Mouse (Mus musculus): ENCODE data around the gene Kcnip4. TPM values are rescaled to one million over a fixed set of nuclear protein-coding genes. Genes with fewer than 3 reads are reported as not detected.

The Kcnip4 gene
- polyA plus RNA-seq, 1 experiment: 0.08 TPM

DNA sequence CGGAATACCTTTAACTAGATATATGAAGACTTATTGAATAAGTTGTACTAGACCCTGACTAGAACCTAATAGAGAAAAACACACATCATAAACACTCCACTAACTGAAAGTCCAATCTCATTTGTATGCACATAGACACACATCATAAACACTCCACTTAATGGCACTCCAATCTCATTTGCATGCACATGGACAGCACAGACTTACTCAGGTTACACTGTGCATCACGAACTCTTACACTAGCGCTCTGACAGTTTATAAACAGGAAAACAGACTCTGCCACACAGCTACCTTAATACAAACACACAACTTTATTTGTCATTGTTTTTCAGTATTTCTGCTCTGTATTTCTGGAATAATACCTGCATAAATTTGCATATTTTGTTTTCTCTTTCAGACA, 168.3 kb downstream of the Kcnip4 start:
- DNase-seq (ENCODE audit: low spot score): no peak

DNA sequence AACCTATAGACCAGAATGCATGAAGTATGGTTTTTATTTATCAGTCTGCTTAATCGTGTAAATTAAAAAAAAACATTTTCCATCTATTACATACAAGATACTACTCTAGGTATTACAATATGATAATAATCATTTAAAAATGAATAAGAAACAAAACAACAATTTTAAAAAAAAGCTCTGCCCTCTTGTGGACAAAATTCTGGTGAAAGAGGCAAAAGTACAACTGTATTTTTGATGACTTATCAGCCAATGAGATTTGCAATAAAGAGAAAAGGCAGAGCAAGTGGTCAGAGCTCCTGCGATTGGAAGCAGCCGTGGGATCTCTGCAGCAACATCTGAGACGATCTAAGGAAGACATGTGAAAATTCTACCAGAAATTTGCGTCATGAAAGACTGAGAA, 172.6 kb downstream of the Kcnip4 start:
- DNase-seq (ENCODE audit: low spot score): no peak

DNA sequence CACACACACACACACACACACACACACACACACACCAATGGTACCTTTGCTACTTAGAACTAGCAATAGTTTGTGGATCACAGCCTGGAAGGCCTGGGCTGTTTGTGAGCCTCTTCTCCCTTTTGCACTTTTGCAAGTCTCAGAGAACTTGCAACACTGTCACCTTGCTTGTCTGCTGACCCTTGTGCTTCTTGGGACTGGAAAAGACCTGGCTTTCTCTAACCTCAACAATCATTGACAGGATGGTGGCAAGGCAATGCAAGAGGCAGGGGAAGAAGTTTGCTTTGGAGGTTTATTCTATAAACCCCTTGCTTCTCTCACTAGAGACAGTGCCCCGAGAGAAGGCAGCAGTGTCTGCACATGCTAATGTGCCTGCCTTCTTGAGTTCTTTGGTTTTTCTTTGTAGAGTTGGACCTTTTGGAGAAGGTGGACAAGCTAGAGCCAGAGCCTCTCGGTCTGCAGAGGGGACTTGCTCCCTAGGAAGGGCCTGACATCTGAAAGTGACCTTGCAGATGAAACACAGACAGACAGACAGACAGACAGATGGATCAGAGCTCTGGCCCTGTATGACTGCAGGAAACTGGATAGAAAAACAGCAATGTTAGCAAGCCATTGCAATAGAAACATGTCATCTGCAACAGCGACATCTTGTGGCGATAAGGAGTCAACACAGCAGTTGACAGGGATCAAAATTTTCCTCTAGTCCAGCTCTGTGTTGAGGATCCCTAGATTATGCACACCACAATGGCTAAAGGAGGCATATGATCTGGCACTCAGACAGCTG, 174.4 kb downstream of the Kcnip4 start:
- no peak for DNase-seq (ENCODE audit: low spot score)

DNA sequence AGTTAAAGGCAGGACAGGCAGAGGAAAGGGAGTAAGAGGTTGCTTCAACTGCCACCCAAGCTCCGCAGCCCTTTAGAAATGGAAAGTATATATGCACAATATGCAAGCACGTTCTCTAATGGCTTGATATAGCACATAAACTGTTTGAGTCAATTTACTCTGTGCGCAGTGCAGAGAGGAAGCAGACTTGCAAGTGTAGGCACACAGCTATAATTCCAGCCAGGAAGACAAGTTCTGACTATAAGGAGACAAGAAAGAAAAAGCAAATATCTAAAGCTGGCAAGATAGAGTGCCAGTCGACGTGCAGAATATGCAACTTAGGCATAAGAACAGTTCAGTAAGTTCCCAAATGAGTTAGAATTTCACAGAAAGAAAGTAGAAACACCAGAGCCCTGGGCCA, 175.2 kb downstream of the Kcnip4 start:
- no peak for DNase-seq (ENCODE audit: low spot score)

DNA sequence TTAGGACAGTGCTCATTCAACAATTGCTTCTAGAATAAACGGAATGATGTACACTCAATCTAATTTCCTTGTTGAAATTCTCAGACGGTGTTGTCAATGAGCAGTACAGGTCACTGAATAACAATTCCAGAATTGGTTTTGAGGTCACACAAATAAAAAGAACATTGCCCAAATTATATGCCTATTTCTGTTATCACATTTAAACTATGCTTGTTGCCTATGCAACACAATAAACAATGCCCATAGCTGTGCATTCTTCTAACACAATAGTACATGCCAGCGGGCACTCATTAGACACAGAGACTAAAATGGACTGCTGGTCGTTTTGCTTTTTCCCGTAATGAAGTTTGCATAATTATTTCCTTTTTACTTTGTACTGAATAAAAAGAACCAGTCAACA, 176.2 kb downstream of the Kcnip4 start:
- no peak for DNase-seq (ENCODE audit: low spot score)

DNA sequence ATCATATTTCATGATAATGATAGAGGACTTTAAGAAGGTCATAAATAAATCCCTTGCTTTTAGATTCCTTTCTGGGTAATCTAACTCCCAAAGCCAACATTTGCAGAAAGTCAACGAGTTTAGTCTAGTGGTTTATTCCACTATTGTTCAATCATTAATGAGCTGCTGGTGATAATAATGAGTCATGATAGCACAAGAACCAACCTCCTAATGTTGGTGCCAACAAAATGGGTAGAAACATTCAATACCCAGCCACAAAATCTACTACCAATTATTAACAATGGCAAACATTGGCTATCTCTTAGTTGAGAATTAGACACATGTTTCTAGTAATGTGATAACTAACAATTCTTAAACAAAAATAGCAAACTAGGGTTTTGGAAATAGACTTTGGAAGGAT, 180.1 kb downstream of the Kcnip4 start:
- DNase-seq (ENCODE audit: low spot score): no peak

DNA sequence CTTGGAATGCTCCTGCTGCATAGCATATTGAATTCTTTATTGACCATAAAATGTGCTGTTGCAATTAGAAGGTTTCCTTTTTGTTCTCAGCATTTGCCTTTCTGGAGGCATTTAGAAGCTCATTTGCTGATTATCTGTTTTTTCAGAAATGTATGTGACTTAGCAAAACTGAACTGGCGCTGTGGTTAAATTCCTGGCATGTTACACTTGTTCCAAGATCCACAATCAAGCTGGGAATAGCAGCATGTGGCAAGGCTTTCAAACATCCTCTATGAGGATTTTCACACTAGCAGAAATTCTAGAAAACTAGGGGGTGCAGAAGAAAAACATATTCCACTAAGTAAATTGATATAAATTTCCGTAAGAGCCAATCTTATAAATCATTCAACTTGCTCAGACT, 187.5 kb downstream of the Kcnip4 start:
- no peak for DNase-seq (ENCODE audit: low spot score)

DNA sequence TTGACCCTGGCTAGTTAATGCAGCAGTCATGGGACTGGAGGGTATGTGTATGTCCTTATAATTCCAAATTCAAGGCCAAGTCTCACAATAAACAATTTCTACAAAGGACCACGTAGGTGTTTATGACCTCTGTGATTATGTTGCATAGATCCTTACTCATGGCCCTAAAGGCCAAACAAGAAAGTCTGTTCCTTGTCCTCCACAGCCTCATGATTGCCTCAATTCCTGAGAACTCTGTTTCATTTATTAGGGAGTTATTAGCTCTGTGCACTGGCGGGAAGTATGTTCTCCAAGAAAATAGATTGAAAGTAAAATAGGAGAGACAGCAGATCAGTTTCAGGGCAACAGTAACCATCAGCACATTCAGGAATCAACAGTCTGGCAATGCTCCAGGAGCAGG, 191.6 kb downstream of the Kcnip4 start:
- DNase-seq (ENCODE audit: low spot score): no peak

DNA sequence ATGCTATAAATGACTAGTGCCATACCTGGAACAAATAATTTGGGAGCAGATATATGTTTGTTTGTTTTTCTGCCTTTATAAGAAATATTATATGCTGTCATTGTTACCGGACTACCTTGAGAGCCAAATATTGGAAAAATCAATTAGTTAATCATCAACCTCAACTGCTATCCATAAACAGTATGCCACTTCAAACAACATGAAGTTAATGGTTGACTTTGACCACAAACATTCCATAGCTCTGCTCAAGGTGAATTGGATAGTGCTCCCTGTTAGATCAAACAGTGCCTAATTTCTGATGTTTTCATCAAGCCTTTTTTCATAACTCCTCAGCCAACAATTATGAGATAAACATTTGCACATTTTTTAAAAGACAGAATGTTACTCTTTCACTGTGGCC, 195.7 kb downstream of the Kcnip4 start:
- no peak for DNase-seq (ENCODE audit: low spot score)

DNA sequence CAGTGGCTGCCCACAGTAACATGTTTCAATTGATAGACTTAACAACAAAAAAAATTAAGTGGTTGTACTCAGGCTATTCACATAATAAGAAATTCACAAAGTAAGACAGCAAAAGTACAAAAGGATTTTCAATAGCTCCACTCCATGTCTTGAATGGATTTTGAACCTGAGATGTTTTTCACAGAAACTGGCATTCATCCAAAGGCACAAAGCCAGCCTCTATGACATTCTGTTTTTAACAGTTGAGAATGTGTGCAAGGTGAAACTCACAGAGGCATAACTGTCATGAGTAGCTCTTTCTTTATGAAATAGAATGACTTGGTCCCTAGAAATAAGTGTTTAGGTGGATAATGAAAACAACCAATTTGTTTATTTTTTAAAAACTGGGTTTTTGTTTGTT, 206.0 kb downstream of the Kcnip4 start:
- DNase-seq (ENCODE audit: low spot score): no peak

DNA sequence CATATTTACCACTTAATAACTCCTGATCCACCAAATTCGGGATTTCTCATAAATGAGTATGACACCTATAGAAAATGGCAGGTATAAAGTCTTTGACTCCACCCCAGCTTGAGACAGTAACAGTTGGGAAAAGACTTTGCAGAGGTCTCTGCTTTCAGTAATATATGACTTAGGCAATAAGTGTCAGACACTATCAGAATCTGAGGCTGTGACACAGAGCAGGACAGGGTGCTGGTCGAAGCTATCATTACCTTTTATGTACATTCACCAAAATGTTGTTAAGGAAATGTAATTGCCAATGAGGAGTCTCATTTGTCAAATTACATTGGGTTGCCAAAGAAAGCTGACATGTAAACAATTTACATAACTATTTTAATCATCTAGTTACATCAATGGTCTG, 206.8 kb downstream of the Kcnip4 start:
- DNase-seq (ENCODE audit: low spot score): no peak

DNA sequence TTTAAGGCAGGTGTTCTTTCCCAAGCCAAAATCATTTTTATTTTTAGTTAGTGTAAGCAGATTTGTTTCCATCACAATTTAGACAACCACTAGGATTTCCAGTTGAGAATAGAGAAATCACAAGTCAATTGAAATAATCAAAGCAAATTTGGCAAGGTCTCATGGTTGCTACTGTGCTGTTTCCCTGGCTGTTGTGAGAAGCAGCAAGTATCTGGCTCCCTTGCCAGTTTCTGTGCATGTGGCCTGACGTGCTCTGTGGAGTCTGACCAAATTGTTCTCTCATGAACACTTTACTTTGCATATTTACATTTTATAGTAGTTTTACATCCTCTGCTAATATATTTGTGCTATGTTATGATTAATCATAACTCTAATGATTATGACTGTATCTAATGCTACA, 217.9 kb downstream of the Kcnip4 start:
- no peak for DNase-seq (ENCODE audit: low spot score)

DNA sequence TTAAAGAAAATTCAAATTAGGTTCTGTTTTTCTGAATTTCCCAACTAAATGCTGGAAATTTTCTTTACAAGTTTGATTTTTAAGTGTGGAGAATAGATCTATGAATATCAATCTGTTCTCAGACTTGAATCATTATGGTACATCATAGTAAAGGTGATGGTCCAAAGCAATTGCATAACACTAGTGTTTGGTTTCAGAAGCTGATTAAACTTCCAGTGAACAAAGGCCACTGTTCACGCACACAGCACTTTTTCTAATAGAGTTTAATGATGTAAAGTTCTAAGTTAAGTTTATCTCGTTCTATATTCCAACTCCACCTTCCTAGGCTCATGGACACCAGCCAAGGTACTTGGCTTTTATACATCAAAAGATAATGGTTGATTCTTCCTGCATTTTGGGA, 219.4 kb downstream of the Kcnip4 start:
- no peak for DNase-seq (ENCODE audit: low spot score)

DNA sequence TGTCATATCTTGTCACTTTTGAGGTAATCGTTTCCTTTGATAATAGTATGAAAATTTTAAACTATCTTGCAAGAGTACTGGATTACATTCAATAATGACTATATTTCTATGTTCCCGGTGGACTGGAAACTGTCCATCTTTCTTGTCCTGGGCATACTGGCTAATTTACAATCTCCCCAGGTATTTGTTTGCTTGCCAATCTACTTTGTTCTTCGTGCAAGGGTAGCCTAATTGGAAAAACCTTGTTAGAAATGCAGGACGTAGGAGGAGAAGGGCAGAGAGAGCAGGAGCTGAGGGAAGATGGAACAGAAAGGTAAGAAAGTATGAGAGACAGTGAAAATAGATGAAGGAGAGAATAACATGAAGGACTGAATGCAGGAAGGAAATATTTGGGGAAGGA, 226.1 kb downstream of the Kcnip4 start:
- no peak for DNase-seq (ENCODE audit: low spot score)

DNA sequence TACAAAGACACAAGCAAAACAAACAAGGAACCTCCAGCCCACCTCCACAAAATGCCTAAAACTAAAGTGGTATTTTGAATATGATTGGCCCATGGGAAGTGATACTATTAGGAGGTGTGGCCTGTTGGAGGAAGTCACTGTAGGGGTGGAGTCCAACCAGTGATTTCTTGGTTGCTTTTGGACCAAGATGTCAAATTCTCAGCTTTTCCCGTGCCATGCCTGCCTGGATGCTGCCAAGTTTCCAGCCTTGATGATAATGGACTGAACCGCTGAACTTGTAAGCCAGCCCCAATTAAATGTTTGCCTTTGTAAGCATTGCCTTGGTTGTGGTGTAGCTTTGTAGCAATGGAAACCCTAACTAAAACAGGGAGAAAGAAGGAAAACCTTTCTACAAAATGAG, 232.3 kb downstream of the Kcnip4 start:
- no peak for DNase-seq (ENCODE audit: low spot score)

DNA sequence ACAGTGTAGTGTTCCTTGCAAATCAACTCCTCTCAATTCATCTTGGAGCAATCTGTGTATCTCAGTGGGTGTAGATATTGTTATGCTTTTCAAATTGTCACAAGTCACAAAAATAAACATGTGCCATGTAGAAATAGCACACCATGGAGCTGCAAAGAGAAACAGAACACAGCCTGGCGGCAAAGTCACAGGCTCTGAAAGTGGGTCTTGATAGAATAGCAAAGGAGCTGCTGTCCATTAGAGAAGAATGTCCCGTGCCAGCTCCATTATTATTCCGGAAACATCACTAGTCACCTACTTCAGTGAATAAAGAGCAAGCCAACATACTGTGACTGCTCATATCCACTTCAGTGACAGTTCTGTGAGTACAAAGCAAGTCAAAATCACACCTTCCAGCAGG, 232.9 kb downstream of the Kcnip4 start:
- DNase-seq (ENCODE audit: low spot score): no peak

DNA sequence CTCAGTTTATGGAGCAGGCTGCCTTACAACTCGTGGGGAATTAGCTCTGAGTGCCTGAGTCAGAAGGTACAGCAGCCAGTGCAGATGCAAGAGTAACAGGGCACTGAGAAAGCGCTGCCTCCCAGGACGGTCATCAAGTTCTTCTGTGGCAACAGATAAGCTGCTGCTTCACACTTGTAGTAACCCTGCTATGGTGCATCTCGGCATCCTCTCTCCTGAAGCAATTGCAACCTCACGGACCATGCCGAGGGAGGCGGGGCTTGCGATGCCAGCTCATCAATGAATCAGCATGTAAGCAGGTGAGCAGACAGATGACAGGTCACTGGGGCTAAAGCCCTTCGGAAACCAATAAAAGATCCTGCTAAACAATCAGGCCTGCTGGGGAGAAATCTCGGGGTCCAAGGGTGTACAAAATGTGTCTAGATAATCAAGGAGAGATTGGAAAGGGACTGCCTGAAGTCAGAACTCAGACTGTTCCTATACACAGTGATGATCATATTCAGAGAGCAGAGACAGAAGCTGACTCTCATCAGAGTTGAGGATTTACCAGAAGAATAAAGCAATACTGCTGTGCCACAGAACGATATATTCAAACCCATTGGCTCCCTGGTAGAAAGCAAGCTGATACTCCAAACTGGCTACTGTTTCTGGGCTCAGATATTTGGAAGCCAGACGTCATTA, 239.1 kb downstream of the Kcnip4 start:
- DNase-seq (ENCODE audit: low spot score): no peak

DNA sequence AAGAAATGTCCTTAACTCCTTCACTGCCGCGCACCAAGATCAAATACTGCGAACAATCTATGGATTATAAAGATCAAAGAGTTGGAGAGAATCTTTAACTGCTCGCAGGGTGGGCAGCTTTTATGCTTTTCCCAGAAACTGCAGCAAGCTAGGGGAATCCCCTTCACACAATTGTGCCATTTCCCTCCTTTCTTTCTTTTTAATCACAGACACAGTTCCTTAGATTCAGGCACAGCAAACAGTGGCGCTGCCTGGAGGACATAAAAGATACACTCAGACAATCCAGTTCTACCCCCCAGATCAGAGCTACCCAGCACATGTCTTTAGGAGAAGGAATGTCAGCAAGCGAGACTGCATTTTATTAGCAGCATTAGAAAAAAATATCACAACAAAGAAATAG, 239.9 kb downstream of the Kcnip4 start:
- DNase-seq (ENCODE audit: low spot score): no peak

DNA sequence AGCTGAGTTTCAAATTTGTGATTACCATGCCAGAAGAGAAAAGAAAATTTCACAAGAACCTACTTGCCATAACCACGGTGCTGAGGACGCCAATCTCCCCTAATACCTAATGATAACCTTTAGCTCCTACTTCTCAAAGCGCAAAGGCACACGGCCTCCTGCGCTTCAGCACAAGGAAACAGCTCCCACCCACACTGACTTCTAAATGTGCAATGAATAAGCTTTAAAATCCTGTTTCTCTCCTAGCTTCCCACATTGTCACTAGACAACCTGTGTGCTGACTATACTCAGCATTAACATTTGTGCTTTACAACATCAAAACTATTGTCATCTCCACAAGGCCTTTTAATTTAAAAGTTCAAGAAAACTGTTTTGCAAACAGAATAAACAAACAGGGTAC, 241.3 kb downstream of the Kcnip4 start:
- DNase-seq (ENCODE audit: low spot score): no peak

DNA sequence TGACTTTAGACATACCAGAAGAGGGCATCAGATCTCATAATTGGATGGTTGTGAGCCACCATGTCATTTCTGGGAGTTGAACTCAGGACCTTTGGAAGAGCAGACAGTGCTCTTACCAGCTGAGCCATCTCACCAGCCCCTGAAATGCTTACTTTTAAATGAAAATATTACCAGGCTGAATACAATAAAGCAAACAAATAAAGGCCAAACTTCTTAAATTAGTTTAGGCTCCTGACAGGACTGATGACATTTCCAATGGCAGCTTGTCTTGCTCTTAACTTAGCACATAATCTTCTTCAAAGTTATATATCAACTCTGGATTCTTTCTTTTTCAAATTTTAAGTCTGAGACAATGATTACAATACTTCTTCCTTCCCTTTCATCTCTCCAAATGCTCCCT, 252.8 kb downstream of the Kcnip4 start:
- DNase-seq (ENCODE audit: low spot score): no peak

DNA sequence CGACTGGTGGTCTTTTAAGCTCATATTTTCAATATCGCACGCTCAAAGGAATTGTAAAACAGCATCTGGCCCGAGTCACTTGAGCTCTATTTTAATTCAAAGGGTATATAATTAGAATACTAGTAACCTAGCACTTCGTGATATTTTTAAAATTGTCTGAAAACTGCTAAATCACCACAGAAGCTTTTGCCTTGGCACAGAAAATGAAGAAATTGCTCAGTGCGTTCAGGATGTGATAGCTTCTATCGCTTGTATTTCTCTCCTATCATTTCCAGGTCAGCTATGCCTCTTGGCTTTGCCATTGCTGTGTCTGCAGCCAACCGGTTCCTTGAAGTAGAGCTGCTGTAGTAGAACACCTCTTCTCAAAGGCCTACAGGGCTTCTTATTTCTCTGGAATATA, 255.9 kb downstream of the Kcnip4 start:
- DNase-seq (ENCODE audit: low spot score): no peak

DNA sequence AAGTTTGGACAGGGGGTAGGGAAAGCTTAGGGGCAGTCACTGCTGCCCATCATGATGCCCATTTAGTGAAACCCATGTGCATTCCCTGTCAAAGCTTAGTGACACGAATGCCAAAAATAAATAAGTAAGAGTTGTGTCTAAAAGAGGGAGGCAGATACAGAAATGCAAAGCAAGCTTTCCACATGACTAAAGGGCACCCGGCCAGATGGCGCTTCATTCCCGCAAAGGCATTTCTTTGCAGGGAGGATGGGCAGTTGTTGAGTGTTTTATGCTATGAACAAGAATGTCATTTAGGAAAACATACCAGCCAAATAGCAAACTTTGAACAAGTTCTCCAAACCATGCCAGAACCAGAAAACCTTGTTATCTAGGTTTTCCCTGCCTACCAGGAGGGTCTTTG, 265.4 kb downstream of the Kcnip4 start:
- DNase-seq (ENCODE audit: low spot score): no peak

DNA sequence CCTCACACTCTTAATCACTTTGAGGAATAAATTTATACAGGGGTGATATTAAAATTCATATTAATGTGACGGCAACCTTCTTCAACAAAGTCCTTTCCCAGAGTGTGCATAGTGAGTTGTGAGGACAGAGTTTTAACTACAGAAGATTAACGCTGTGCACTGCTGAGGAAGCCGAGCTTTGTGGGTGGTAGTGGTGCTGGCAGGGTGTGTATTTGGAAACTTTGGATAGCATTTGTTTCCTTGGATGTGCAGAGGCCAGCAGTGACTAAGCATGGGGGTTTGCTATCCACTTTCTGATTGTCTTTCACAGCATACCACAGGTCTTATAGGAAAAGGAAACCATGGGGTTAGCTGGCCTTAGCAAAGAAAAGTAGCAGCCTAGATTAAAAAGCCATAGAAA, 267.9 kb downstream of the Kcnip4 start:
- no peak for DNase-seq (ENCODE audit: low spot score)

DNA sequence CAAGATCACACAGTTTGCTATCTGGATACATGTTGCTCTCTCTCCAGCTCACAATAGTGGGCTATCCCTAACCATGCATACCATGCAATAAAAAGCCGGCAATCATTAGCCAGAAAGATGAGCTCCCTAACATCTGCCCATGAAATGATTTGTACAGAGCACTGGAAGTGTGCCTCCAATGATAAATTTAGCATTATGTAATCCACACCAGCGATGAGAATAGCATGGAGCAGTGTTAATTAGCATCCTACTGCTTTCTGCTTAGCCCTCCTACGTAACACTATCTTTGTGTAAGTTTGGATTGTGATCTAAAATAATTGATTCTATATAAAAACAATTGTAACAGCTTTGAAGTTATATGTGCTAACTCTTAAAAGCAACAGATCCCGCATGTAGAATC, 268.7 kb downstream of the Kcnip4 start:
- DNase-seq (ENCODE audit: low spot score): no peak
